Mouse (Mus musculus): ENCODE data around the gene Tmprss6. TPM values are rescaled to one million over a fixed set of nuclear protein-coding genes. Genes with fewer than 3 reads are reported as not detected.

Tmprss6 gene
- polyA plus RNA-seq, 1 experiment from 2014 or later, result 0.12 TPM

- DNase-seq (ENCODE audit: low spot score), result peak; percentile 83
These were observed 20.5 kb downstream of the Tmprss6 start for GRCm38 (mm10) chr15:78447746-78448535.

DNA sequence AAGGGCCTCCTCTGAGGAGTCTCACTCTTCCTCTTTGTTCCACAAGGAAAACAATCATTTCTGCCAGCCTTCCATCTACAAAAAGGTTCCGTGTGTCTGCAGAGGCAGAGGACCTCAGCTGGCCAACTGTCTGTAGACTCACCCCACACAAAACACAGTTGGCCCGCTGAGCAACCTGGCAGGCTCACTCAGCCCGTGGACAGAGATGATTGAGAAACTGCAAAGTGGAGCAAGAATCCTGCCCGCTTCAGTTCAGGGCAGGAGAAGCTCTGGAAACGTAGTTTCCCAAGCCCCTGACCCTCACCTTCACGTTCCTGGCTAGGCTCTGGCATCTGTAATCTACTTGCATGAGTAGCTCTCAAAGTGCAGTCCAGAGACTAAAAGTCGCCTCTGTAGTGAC, 21.3 kb downstream of the Tmprss6 start:
- DNase-seq (ENCODE audit: low spot score), result no peak

DNA sequence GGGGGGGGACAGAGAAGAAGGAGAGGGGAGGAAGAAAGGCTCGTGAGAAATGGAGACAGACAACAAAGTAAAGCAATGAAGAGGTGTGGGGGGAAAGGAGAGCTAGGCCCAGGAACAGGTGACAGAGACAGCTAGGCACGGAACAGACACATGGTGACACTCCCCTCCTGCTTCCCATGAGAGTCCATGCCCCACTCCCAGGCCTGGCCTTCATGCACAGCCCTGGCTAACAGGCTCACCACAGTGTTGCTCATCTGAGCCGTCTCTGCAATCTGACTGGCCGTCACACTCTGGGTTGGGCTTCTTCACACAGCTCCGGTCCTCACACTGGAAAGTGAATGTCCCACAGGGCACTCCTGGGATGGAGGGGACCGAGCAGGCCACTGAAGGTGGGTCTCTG, 24.6 kb downstream of the Tmprss6 start:
- DNase-seq (ENCODE audit: low spot score), result no peak

DNA sequence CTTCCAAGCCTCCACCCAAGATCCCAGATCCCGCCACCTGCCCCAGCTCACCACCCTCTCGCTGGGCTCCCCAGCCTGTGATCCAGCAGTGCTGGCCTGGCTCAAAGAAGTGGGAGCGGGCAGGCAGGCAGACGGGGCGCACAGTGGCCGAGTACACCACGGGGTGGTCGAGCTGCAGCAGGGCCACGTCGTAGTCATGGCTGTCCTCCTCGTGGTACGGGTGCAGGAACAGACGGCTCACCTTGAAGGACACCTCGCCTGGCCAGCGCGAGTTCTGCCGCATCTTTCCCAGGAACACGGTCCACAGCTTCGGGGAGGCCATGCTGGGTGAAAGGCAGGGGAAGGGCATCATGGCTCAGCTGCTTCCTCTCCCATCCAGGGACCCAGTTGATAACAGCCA, 26.2 kb downstream of the Tmprss6 start:
- no peak for DNase-seq (ENCODE audit: low spot score)

- no peak for DNase-seq (ENCODE audit: low spot score)
These were observed 29.5 kb downstream of the Tmprss6 start for GRCm38 (mm10) chr15:78438973-78439372.

DNA sequence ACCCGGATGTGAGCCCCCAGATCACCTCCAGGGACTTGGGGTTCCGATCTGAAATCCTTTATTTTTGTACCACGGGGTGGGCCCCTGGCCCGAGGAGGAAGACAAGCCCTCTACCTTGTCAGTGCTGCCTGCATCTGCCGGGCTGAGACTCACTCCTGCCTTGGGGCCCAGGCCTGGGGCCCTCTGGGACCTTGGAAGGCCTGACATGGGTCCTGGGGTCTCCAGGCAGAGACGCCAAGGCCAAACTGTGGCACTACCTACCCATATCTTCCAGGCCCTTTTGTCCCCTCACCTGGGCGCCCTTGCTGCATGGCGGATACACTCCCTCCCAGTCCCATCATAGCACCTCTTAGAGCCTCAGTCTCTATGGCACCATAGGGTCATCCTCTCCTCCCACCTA, 29.9 kb downstream of the Tmprss6 start:
- DNase-seq (ENCODE audit: low spot score), result no peak

GRCm38 (mm10) chr15:78438018-78438394, 30.4 kb downstream of the Tmprss6 start:
- no peak for DNase-seq (ENCODE audit: low spot score)

DNA sequence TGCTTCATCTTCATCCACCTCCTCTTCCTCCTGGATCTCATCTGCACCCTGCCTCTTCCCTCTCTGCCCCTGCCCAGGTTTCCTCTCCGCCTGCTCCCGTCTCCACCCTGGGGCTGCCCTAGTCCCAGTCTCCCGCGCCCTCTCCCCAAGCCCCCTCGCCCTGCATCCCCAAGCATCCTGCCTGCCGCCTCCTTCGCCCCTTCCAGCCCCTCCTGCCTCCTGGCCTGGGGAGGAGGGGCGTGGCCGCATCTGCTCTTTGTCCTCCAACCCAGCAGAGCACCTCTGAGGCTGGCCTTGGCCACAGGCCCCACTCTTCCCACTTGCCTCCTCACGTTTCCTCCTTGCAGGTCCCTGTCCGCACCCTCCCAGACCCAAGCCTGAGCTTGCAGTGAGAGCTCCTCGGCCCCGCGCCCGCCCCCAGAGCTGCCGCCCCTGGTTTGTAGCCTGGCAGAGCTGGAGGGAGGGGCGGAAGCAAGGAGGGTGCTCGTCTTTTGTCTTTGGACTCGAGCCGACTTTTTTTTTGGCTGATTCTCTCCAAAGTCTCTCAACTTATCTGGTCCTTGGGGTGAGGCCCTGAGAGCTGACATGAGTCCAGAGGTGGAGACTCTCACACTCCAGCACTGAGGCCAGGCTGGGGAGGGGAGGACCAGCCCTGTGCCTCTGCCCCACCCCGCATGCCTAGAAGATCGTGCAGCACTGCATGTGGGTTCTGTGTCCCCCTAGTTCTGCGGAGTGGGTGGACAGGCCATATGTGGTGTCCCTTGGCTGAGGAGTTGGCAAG, 31.0 kb downstream of the Tmprss6 start:
- no peak for DNase-seq (ENCODE audit: low spot score)

DNA sequence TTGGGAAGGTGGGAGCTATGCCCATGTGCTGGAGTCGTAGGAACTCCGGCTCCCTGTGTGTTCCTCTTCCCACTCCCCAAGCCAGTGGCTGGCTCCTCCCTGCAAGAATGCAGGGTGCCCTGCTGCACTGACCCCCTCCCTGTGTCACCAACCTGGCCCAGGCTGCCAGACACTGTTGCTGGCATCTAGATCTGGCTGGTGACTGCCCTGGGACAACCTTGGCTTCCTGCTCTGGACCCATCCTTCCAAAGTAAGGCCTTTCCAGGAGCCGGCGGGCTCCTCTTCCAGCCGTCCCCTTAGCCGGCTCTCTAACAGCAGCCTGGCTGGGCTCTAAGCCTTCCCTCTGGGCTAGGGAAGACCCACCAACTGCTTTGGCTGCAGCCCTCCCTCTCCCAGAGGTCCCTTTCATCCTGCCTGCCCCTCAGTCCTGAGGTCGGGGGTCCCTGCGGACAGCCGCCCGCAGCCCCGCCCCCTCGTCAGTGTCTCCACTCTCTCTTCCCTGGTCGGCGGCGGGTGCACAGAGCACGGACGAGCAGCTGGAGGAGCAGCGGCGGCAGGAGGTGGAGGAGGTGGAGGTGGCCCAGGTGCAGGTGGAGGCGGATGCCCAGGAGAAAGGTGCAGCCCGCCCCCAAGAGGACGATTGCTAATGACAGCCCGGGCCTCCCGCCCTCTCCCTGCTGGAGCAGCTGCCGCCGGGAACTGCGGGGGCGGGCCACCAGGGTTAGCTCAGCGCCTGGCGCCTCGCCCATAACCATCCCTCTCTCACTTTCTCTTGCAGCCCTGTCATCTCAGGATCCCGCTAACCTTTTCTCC, 31.8 kb downstream of the Tmprss6 start:
- peak; percentile 23 for DNase-seq (ENCODE audit: low spot score)

GRCm38 (mm10) chr15:78435681-78436080, 32.8 kb downstream of the Tmprss6 start:
- DNase-seq (ENCODE audit: low spot score), result peak; percentile 60

- peak; percentile 75 for DNase-seq (ENCODE audit: low spot score)
These were observed 33.4 kb downstream of the Tmprss6 start for GRCm38 (mm10) chr15:78434896-78435520.

DNA sequence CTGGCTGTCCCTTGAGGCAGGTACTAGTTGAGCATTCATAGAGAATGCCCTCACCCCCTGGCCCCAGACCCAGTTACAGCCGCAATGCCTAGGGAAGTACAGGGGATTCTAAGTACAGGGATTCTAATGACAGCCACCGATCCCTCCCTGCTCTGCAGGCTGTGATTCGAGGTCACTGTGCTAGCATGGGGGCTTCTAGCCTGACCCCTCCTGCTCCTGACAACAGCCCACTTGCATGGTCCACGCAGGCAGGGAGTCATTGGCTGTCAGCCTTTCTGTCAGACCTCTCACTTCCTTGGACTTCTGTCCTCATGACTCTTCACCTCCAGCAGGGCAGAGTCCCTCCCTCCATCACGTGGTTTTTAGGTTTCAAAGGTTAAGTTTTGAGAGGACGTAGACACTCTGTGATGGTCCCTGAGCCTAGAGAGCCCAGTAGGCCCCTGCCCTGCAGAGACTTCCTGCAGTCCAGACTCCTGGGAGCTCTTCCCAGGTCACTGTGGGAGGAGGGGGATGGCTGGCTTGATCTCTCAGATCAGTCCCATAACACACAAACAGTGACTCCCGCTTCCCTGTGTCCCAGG, 36.8 kb downstream of the Tmprss6 start:
- DNase-seq (ENCODE audit: low spot score), result no peak

DNA sequence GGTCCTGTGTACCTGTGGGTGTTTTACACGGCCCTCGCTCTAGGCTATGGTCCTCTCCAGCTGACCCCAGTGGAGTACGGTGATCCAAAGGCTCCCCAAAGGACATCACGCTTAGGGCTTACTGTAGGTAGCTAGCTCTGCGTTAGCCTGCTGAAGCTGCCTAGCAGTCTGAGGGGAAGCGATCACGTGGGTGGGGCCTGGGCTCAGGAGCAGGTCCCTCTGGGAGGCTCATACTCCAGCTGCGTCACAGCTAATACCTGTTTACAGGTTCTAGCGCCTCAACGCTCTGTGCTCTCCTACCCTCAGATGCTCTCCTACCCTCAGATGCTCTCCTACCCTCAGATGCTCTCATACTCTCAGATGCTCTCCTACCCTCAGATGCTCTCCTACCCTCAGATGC, 37.6 kb downstream of the Tmprss6 start:
- no peak for DNase-seq (ENCODE audit: low spot score)

DNA sequence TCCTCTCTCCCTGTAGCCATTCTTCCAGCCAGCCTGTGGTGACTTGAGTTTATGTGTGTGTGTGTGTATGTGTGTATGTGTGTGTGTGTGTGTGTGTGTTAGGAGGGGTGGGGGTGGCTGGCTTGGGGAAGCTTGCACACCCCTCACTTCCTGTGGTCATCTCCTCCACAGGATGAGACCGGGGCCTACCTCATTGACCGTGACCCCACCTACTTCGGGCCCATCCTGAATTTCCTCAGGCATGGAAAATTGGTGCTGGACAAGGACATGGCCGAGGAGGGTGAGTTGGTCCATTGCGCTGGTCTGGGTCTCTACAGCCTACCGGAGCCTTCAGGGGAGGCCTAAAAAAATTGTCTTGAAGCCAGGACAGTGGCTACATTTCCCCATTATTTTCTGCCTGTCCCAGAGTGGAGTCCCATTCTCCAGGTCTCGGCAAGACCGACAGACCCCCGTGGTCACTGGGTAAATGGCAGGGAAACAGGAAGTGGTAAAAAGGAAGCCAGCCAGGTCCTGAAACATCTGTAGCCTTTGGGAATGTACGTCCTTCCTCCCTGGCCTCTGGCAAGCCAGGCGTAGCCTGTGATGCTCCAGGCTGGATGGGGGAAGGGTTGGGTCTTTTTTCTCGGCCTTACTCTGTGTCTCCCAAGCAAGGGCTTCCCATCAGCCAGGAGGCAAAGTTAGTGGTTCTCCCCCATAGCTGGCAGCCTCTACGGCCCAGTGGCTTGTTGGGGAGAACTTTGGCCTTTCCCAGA, 38.4 kb downstream of the Tmprss6 start:
- no peak for DNase-seq (ENCODE audit: low spot score)

DNA sequence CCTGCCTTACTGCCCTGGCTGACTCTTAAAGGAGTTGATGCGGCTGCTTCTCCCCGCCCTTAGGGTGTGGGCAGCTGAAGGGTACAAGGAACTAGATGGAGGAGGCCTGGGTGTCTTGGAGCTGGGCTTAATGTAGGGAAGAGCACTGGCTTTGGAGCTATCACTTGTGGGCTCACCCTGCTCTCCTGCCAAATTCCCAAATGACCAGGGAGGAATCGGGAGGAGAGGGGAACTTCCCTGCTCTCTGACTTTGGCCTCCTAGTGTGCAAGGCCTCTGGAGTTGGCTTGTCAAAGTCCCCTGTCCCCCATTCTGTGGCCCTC, 39.3 kb downstream of the Tmprss6 start:
- no peak for DNase-seq (ENCODE audit: low spot score)

- no peak for DNase-seq (ENCODE audit: low spot score)
These were observed 39.9 kb downstream of the Tmprss6 start, which contains the start of gene Kctd17 for GRCm38 (mm10) chr15:78428391-78429138. TSS of gene Kctd17 (plus strand) at chr15:78428564.

GRCm38 (mm10) chr15:78425230-78425629, 43.2 kb downstream of the Tmprss6 start:
- DNase-seq (ENCODE audit: low spot score), result no peak

GRCm38 (mm10) chr15:78424507-78424906, 43.9 kb downstream of the Tmprss6 start:
- DNase-seq (ENCODE audit: low spot score), result no peak
